Mouse (Mus musculus) CH12.LX (cell line): ENCODE data around the gene Cdc14a. TPM values are rescaled to one million over a fixed set of nuclear protein-coding genes. Genes with fewer than 3 reads are reported as not detected.

ENCODE experiments used
- DNase-seq: peaks from one replicate; pipeline ENCODE4 v3.0.0-alpha.2; 2013; ENCODE audit errors: extremely low read depth
- H3K27ac ChIP-seq: 2 replicates; pipeline ENCODE4 v1.5.1; 2012; ENCODE audit warnings: low read depth, mild to moderate bottlenecking, control low read depth, moderate library complexity; ENCODE audit not compliant: insufficient read depth
- H3K27me3 ChIP-seq: replicated peaks from 2 replicates; pipeline ENCODE3; 2012; ENCODE audit warnings: inconsistent platforms
- H3K36me3 ChIP-seq, 2 experiments: replicated peaks in 1 of 2; 2 replicates each; pipeline versions ENCODE3 to v1.6.1; 2012; ENCODE audit warnings: inconsistent platforms in 1 of 2, low read length in 1 of 2, mild to moderate bottlenecking in 1 of 2, mixed read lengths in 1 of 2, moderate library complexity in 1 of 2; ENCODE audit not compliant: control insufficient read depth in 1 of 2, insufficient read depth in 1 of 2
- H3K4me1 ChIP-seq, 2 experiments: 2 replicates each; pipeline ENCODE4 v1.6.1; 2012; ENCODE audit warnings: inconsistent platforms in 1 of 2, moderate library complexity in 1 of 2; ENCODE audit not compliant: insufficient read depth in 2 of 2, control insufficient read depth in 1 of 2
- H3K4me2 ChIP-seq: 2 replicates; pipeline ENCODE4 v1.6.1; 2012; ENCODE audit warnings: low read depth, mild to moderate bottlenecking, control low read depth; ENCODE audit not compliant: poor library complexity, insufficient read depth, severe bottlenecking
- H3K4me3 ChIP-seq, 3 experiments: fragments of 150-350 bp in 1 of 3; sonication (generic) in 1 of 3; replicated peaks in 1 of 3; 2 replicates each; pipeline versions ENCODE3 to v1.5.1; 2011 to 2012; ENCODE audit warnings: low read depth in 2 of 3, low read length in 2 of 3, mild to moderate bottlenecking in 2 of 3, moderate library complexity in 2 of 3, control low read depth in 1 of 3, improper control_type of control experiment in 1 of 3, inconsistent platforms in 1 of 3, mixed read lengths in 1 of 3; ENCODE audit not compliant: poor library complexity in 1 of 3
- H3K79me2 ChIP-seq: replicated peaks from 2 replicates; pipeline ENCODE4 v1.6.1; 2012; ENCODE audit warnings: mild to moderate bottlenecking, moderate library complexity; ENCODE audit not compliant: control insufficient read depth, poor library complexity, insufficient read depth, severe bottlenecking; ENCODE audit errors: extremely low read depth
- H3K9ac ChIP-seq: 2 replicates; pipeline ENCODE4 v1.6.1; 2012; ENCODE audit warnings: low read depth, mild to moderate bottlenecking, control low read depth, moderate library complexity; ENCODE audit not compliant: insufficient read depth
- H3K9me3 ChIP-seq: replicated peaks from 2 replicates; pipeline ENCODE3; 2012; ENCODE audit warnings: low read length, inconsistent platforms, mixed read lengths
- BHLHE40 ChIP-seq: IDR thresholded peaks from 2 replicates; pipeline ENCODE4 v1.6.1; 2011; ENCODE audit warnings: mild to moderate bottlenecking, low read depth, low read length, improper control_type of control experiment
- CHD2 ChIP-seq: IDR thresholded peaks from 2 replicates; pipeline ENCODE4 v1.6.1; 2011; ENCODE audit warnings: low read length, improper control_type of control experiment
- CTCF ChIP-seq, 2 experiments: IDR thresholded peaks in 1 of 2; conservative IDR thresholded peaks in 1 of 2; 2 replicates each; pipeline ENCODE4 v1.5.1; 2011 to 2012; ENCODE audit warnings: low read depth in 2 of 2, low read length in 2 of 2, improper control_type of control experiment in 1 of 2, inconsistent platforms in 1 of 2, mild to moderate bottlenecking in 1 of 2, moderate library complexity in 1 of 2
- EP300 ChIP-seq: IDR thresholded peaks from 2 replicates; pipeline ENCODE4 v1.6.1; 2011; ENCODE audit warnings: low read length, improper control_type of control experiment
- ETS1 ChIP-seq: conservative IDR thresholded peaks from 2 replicates; pipeline ENCODE4 v1.6.1; 2012; ENCODE audit warnings: low read depth, mild to moderate bottlenecking, inconsistent platforms, low read length, improper control_type of control experiment, moderate library complexity
- GABPA ChIP-seq: IDR thresholded peaks from 2 replicates; pipeline ENCODE4 v1.6.1; 2012; ENCODE audit warnings: low read depth, low read length, improper control_type of control experiment, inconsistent platforms; ENCODE audit not compliant: insufficient replicate concordance
- HCFC1 ChIP-seq: IDR thresholded peaks from 2 replicates; pipeline ENCODE4 v1.6.1; 2012; ENCODE audit warnings: low read depth, mild to moderate bottlenecking, inconsistent platforms, low read length, improper control_type of control experiment
- JUND ChIP-seq: conservative IDR thresholded peaks from 2 replicates; pipeline ENCODE4 v1.6.1; 2011; ENCODE audit warnings: low read depth, low read length, improper control_type of control experiment
- KAT2A ChIP-seq: IDR thresholded peaks from 2 replicates; pipeline ENCODE4 v1.6.1; 2012; ENCODE audit warnings: low read length, improper control_type of control experiment, inconsistent platforms; ENCODE audit not compliant: insufficient replicate concordance
- MAFK ChIP-seq: IDR thresholded peaks from 2 replicates; pipeline ENCODE4 v1.6.1; 2011; ENCODE audit warnings: low read length, improper control_type of control experiment; ENCODE audit not compliant: insufficient replicate concordance
- MEF2A ChIP-seq: IDR thresholded peaks from 2 replicates; pipeline ENCODE4 v1.6.1; 2014; ENCODE audit warnings: low read depth, mild to moderate bottlenecking, inconsistent platforms, low read length, improper control_type of control experiment, borderline replicate concordance
- MXI1 ChIP-seq: IDR thresholded peaks from 2 replicates; pipeline ENCODE4 v1.6.1; 2011; ENCODE audit warnings: mild to moderate bottlenecking, low read depth, low read length, improper control_type of control experiment
- MYC ChIP-seq: IDR thresholded peaks from 2 replicates; pipeline ENCODE4 v1.6.1; 2011; ENCODE audit warnings: low read depth, mild to moderate bottlenecking, improper control_type of control experiment, low read length
- NELFE ChIP-seq: IDR thresholded peaks from 2 replicates; pipeline ENCODE4 v1.6.1; 2011; ENCODE audit warnings: low read depth, low read length, improper control_type of control experiment
- PAX5 ChIP-seq: IDR thresholded peaks from 2 replicates; pipeline ENCODE4 v1.6.1; 2012; ENCODE audit warnings: low read length, inconsistent platforms, mixed read lengths
- POLR2AphosphoS2 ChIP-seq: IDR thresholded peaks from 2 replicates; pipeline ENCODE4 v1.6.1; 2011; ENCODE audit warnings: low read depth, low read length, improper control_type of control experiment
- SIN3A ChIP-seq: IDR thresholded peaks from 2 replicates; pipeline ENCODE4 v1.6.1; 2012; ENCODE audit warnings: low read length, improper control_type of control experiment, inconsistent platforms
- TBP ChIP-seq: conservative IDR thresholded peaks from 2 replicates; pipeline ENCODE4 v1.6.1; 2011; ENCODE audit warnings: low read depth, low read length, improper control_type of control experiment
- UBTF ChIP-seq: IDR thresholded peaks from 2 replicates; pipeline ENCODE4 v1.6.1; 2012; ENCODE audit warnings: low read depth, mild to moderate bottlenecking, inconsistent platforms, low read length, improper control_type of control experiment, moderate library complexity
- USF1 ChIP-seq: IDR thresholded peaks from 2 replicates; pipeline ENCODE4 v1.6.1; 2014; ENCODE audit warnings: low read depth, mild to moderate bottlenecking, inconsistent platforms, low read length, improper control_type of control experiment
- USF2 ChIP-seq: conservative IDR thresholded peaks from 2 replicates; pipeline ENCODE4 v1.6.1; 2011; ENCODE audit warnings: low read depth, low read length, improper control_type of control experiment
- ZC3H11A ChIP-seq: IDR thresholded peaks from 2 replicates; pipeline ENCODE4 v1.6.1; 2012; ENCODE audit warnings: low read depth, mild to moderate bottlenecking, inconsistent platforms, low read length, improper control_type of control experiment
- ZKSCAN1 ChIP-seq: IDR thresholded peaks from 2 replicates; pipeline ENCODE4 v1.6.1; 2012; ENCODE audit warnings: low read depth, inconsistent platforms, low read length, improper control_type of control experiment, borderline replicate concordance
- ZMIZ1 ChIP-seq: IDR thresholded peaks from 2 replicates; pipeline ENCODE4 v1.6.1; 2012; ENCODE audit warnings: low read depth, mild to moderate bottlenecking, inconsistent platforms, low read length, improper control_type of control experiment
- dilution Hi-C: fragments of 300-500 bp; cut with MboI; formaldehyde crosslinking; loops from 2 replicates; pipeline ENCODE4 v1.14.3; 2020; ENCODE audit warnings: low sequenced_read_pairs; ENCODE audit not compliant: extremely low pct_unique_long_range_greater_than_20kb, extremely low pct_ligation_motif_present
- in situ Hi-C: fragments of 300-500 bp; cut with MboI; formaldehyde crosslinking; loops from 3 replicates; pipeline ENCODE4 v1.14.3; 2019; ENCODE audit warnings: low sequenced_read_pairs, low pct_ligation_motif_present, low pct_unique_long_range_greater_than_20kb, mixed read lengths
- polyA plus RNA-seq: library from polyadenylated mRNA; unstranded; fragments of >175 nt; gene quantifications from 2 replicates; pipeline ENCODE4 v1.2.1, GENCODE M21; 2012; ENCODE audit warnings: low read depth; ENCODE audit not compliant: insufficient read length
- total RNA-seq, 2 experiments: library from RNA; depleted of rRNA; stranded (reverse); fragments of 300-350 nt in 1 of 2; fragments of >200 nt in 1 of 2; gene quantifications; 2 replicates each; pipeline ENCODE4 v1.2.3; 2012 to 2014

The Cdc14a gene
- total and polyA plus RNA-seq, 3 experiments = 9.4 to 12.1 (median 9.8) TPM

DNA sequence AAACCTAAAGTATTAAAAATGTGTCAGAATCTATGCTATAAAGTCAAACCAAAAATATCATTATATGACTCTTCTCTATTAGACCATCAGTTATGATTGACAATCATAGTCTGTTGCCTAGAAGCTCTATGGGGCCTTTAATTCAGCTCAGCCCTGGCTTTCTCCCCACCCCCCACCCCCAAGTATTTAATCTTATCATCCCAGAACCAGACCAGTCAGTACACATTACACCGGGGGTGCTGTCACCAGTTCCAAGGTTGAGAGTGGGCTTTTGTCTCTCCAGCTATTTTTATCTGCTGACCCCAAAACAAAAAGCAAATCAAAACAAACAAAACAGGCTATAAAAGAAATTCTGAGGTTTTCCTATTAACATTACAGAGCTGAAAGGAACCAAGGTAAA, 30.7 kb upstream of the Cdc14a start:
- Histone ChIP-seq H3K27ac (no peak overlapping the region), H3K4me3 (no peak overlapping the region), H3K79me2 (no peaks in the 10 kb centered on the region), H3K9me3 (peaks cover 3% of the 10 kb centered on the region), H3K27me3 (no peaks in the 10 kb centered on the region), H3K36me3 (no peaks in the 10 kb centered on the region), H3K9ac (no peak overlapping the region), H3K4me2 (no peak overlapping the region), H3K4me1 (peaks cover 3 to 11% of the 10 kb centered on the region in 2 experiments; a peak in 2 of 4 replicates)
- dilution Hi-C loops = no loop called here
- in situ Hi-C loops = no loop called here
- TF ChIP-seq MXI1 = no peak
- TF ChIP-seq JUND = no peak
- no peak for TF ChIP-seq KAT2A
- TF ChIP-seq SIN3A = no peak
- no peak for TF ChIP-seq GABPA
- no peak for TF ChIP-seq USF1
- no peak for TF ChIP-seq UBTF
- TF ChIP-seq MYC = no peak
- TF ChIP-seq ZC3H11A = no peak
- TF ChIP-seq USF2 = no peak
- DNase-seq = no peak

- dilution Hi-C loops = no loop called here
- peaks cover 3 to 11% of the 10 kb centered on the region in 2 experiments; a peak in 2 of 4 replicates for H3K4me1 ChIP-seq
- no peak overlapping the region for H3K27ac ChIP-seq
- H3K36me3 ChIP-seq = no peaks in the 10 kb centered on the region
- H3K27me3 ChIP-seq = no peaks in the 10 kb centered on the region
- H3K9me3 ChIP-seq = peaks cover 3% of the 10 kb centered on the region
- no peak for DNase-seq
- no peaks in the 10 kb centered on the region for H3K79me2 ChIP-seq
- no peak overlapping the region for H3K4me2 ChIP-seq
- no peak overlapping the region for H3K4me3 ChIP-seq
- in situ Hi-C loops = no loop called here
- H3K9ac ChIP-seq = no peak overlapping the region
- TF ChIP-seq CTCF (conservative IDR thresholded peaks at IDR 0.05 in 1 of 2, IDR thresholded peaks at IDR 0.05 in 1 of 2; ENCODE audit: low read depth in 2 of 2, low read length in 2 of 2) = no peak
- TF ChIP-seq CHD2 = no peak
- no peak for TF ChIP-seq POLR2AphosphoS2
- TF ChIP-seq USF1 = no peak
- TF ChIP-seq BHLHE40 = no peak
- no peak for TF ChIP-seq HCFC1
- TF ChIP-seq SIN3A = no peak
- no peak for TF ChIP-seq EP300
- no peak for TF ChIP-seq MEF2A
- no peak for TF ChIP-seq NELFE
- TF ChIP-seq MAFK = no peak
- TF ChIP-seq ZKSCAN1 = no peak
- TF ChIP-seq ETS1 = no peak
- no peak for TF ChIP-seq ZMIZ1
- no peak for TF ChIP-seq ZC3H11A
- TF ChIP-seq PAX5 = no peak
- TF ChIP-seq TBP = no peak
Observed at GRCm38 (mm10) chr3:116450741-116451140, 26.9 kb upstream of the Cdc14a start.
